Mouse (Mus musculus): ENCODE measurements around the gene Gstt2. TPM values are rescaled to one million over a fixed set of nuclear protein-coding genes. Genes with fewer than 3 reads are reported as not detected.
"Not testable (repeated sequence)": the region's sequence is repeated elsewhere in the genome, so short reads cannot be mapped to it uniquely, and the experiment has no call there.

Gstt2 gene
- polyA plus RNA-seq, 1 experiment: 21.0 TPM

DNA sequence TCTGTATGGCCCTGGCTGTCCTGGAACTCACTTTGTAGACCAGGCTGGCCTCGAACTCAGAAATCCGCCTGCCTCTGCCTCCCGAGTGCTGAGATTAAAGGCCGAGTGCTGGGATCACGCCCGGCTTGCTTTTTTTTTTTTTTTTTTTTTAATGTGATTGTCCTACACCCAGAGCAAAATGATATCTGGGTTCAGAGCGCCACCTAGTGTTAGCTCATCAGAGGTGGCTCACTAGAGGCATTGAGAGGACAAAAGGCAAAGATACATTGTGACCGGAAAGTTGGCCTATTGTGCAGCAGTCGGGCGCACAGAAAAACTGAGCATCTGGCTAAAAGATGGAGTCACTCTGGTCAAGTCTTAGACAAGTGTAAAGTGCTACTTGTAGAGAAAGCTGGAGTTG, 16.2 kb upstream of the Gstt2 start:
- 11% methylated on average over 10 of the region's 10 CpGs for WGBS
- no peak overlapping the region for H3K4me3 ChIP-seq (replicated peaks; ENCODE audit: insufficient read depth, low read depth, low read length)
- no peak overlapping the region for H3K27ac ChIP-seq (ENCODE audit: insufficient read depth, low read length)
- TF ChIP-seq POLR2A (IDR thresholded peaks at IDR 0.05; ENCODE audit: borderline replicate concordance, insufficient read depth, low read length): no peak
- TF ChIP-seq CTCF (IDR thresholded peaks at IDR 0.05; ENCODE audit: borderline replicate concordance, insufficient read depth, low read depth, low read length): peak; percentile 75
- peak; percentile 85 to 88 for DNase-seq
- peaks cover 4% of the 10 kb centered on the region; the same call in 1 of the 2 replicates for H3K4me1 ChIP-seq (ENCODE audit: control insufficient read depth, insufficient read depth, low read length)
- no peaks in the 10 kb centered on the region for H3K27me3 ChIP-seq (ENCODE audit: control insufficient read depth, insufficient read depth, low read length)

DNA sequence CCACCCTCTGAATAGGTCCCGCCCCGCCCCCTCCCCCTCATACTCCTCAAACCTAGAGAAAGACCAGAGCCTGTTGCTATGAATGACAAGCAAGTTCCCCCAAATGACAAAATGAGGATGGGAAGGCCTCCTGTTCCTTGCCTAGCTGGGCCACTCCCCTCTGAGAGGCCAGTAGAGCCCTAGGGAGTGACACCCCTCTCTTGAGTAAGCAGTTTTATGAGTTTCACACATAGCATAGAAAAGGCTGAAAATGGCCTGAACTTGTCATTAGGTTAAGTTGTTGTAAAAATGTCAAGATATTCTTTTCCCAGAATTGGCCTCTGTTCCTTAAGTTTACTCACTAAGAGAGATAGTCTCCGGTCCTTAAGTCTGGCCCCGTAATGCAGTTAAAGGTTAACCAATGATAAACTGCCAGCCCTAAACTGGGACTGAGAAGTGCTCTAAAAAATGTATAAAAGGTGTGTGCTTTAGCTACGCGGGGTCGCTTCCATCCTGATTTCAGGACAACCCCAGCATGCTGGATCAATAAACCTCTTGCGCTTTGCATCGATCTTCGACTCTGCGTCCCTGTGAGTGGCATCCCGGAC, 15.4 kb upstream of the Gstt2 start:
- no peak for DNase-seq
- H3K27ac ChIP-seq (ENCODE audit: insufficient read depth, low read length): no peak overlapping the region
- peaks cover 2% of the 10 kb centered on the region; the same call in 1 of the 2 replicates for H3K4me1 ChIP-seq (ENCODE audit: control insufficient read depth, insufficient read depth, low read length)
- H3K4me3 ChIP-seq (replicated peaks; ENCODE audit: insufficient read depth, low read depth, low read length): no peak overlapping the region
- no peaks in the 10 kb centered on the region for H3K27me3 ChIP-seq (ENCODE audit: control insufficient read depth, insufficient read depth, low read length)
- 97% methylated on average over 12 of the region's 12 CpGs for WGBS
- TF ChIP-seq CTCF (IDR thresholded peaks at IDR 0.05; ENCODE audit: borderline replicate concordance, insufficient read depth, low read depth, low read length) (no peak), POLR2A (IDR thresholded peaks at IDR 0.05; ENCODE audit: borderline replicate concordance, insufficient read depth, low read length) (no peak)

DNA sequence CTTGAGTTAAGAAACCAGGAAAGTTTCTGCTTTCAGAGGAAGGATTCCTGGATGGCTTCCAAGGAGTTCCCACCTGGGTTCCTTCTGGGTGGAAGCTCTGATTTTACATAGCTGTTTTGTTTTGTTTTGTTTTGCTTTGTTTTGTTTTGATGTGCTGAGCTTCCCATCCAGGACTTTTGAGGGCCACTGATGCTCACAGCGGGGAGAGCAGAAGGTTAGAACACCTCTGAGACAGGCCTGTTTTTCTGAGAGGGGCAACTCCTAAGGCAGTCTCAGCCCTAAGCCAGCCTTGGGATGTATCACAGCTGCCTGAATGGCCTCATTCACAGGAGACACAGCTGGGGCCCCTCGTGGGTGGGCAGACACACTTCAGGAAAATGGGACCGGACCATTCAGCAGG, 14.5 kb upstream of the Gstt2 start:
- TF ChIP-seq POLR2A (IDR thresholded peaks at IDR 0.05; ENCODE audit: borderline replicate concordance, insufficient read depth, low read length): no peak
- TF ChIP-seq CTCF (IDR thresholded peaks at IDR 0.05; ENCODE audit: borderline replicate concordance, insufficient read depth, low read depth, low read length): no peak
- no peaks in the 10 kb centered on the region for H3K4me1 ChIP-seq (ENCODE audit: control insufficient read depth, insufficient read depth, low read length)
- no peaks in the 10 kb centered on the region for H3K27me3 ChIP-seq (ENCODE audit: control insufficient read depth, insufficient read depth, low read length)
- H3K4me3 ChIP-seq (replicated peaks; ENCODE audit: insufficient read depth, low read depth, low read length): no peak overlapping the region
- 69% methylated on average over 3 of the region's 3 CpGs for WGBS
- DNase-seq: no peak
- H3K27ac ChIP-seq (ENCODE audit: insufficient read depth, low read length): no peak overlapping the region

DNA sequence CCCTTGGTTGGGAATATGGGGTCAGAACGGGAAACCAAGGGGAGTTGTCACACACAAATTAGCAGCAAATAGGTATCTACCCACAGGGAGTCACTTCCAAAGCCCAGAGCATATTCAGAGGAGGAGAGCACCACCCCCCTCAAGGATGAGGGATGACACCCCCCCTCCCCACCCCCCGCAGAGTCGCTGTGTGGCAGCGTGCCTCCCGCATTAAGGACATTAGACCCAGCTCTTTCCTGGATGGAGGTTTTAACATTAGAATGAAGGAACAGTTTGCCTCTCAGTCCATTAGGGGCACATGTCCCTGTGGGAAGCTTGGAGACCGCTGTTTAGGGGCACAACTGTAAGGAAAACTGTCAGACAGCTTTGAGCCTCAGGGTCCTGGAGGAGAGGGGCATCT, 13.9 kb upstream of the Gstt2 start:
- TF ChIP-seq CTCF (IDR thresholded peaks at IDR 0.05; ENCODE audit: borderline replicate concordance, insufficient read depth, low read depth, low read length) (no peak), POLR2A (IDR thresholded peaks at IDR 0.05; ENCODE audit: borderline replicate concordance, insufficient read depth, low read length) (no peak)
- Histone ChIP-seq H3K27ac (ENCODE audit: insufficient read depth, low read length) (no peak overlapping the region), H3K4me1 (ENCODE audit: control insufficient read depth, insufficient read depth, low read length) (no peaks in the 10 kb centered on the region), H3K4me3 (replicated peaks; ENCODE audit: insufficient read depth, low read depth, low read length) (no peak overlapping the region), H3K27me3 (ENCODE audit: control insufficient read depth, insufficient read depth, low read length) (no peaks in the 10 kb centered on the region)
- no peak for DNase-seq
- WGBS: 13% methylated on average over 6 of the region's 6 CpGs

DNA sequence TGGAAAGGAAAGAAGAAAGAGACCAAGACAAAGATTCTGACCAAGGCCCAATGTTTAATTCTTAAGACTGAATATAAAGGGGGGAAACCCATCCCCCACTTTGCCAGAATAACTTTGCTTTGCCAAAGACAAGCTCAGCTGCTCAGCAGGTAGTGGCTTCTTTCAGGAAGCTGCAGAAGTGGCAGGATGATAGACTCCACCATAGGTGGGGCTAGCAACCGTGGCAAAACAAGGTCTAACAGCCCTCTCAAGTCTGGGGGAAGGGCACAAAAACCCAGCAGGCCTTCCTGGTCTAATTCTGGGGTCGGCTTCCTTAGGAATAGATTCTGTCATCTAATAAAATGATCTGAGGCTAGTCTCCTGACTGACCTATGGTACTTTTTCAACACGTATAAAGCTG, 11.2 kb upstream of the Gstt2 start:
- Histone ChIP-seq H3K4me1 (ENCODE audit: control insufficient read depth, insufficient read depth, low read length) (no peaks in the 10 kb centered on the region), H3K27me3 (ENCODE audit: control insufficient read depth, insufficient read depth, low read length) (no peaks in the 10 kb centered on the region), H3K27ac (ENCODE audit: insufficient read depth, low read length) (no peak overlapping the region), H3K4me3 (replicated peaks; ENCODE audit: insufficient read depth, low read depth, low read length) (no peak overlapping the region)
- TF ChIP-seq POLR2A (IDR thresholded peaks at IDR 0.05; ENCODE audit: borderline replicate concordance, insufficient read depth, low read length) (no peak), CTCF (IDR thresholded peaks at IDR 0.05; ENCODE audit: borderline replicate concordance, insufficient read depth, low read depth, low read length) (no peak)
- 37% methylated on average over 3 of the region's 3 CpGs for WGBS
- no peak for DNase-seq

DNA sequence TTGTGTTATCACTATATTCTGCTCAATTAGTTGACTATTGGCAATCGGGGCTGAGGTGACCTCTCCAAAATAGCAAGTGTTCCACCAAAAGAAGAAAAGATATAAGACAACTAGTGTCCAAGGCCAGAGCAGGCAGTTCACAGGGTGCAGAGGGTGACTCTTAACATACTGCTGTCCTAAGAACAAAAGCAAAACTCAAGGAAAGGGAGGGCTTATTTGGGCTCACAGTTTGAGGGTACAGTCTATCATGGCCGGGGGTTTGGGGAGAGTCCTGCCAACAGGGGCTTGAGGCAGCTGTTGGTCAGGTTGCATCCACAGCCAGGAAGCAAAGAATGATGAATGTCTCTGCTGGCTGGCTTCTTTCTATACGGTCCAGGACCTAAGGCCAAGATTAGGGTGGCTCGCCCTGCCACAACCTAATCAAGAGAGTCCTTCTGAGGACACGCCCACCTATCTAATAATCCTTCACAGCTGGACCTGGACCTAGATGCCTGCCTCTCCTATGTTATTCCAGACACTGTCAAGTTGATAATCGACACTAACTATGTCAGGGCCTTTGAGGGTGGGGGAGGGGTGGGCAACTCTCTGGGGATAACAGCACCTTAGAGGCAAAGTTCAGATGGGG, 8.2 kb upstream of the Gstt2 start:
- Histone ChIP-seq H3K27ac (ENCODE audit: insufficient read depth, low read length) (no peak overlapping the region), H3K4me3 (replicated peaks; ENCODE audit: insufficient read depth, low read depth, low read length) (no peak overlapping the region), H3K27me3 (ENCODE audit: control insufficient read depth, insufficient read depth, low read length) (no peaks in the 10 kb centered on the region), H3K4me1 (ENCODE audit: control insufficient read depth, insufficient read depth, low read length) (no peaks in the 10 kb centered on the region)
- no peak for TF ChIP-seq CTCF (IDR thresholded peaks at IDR 0.05; ENCODE audit: borderline replicate concordance, insufficient read depth, low read depth, low read length)
- TF ChIP-seq POLR2A (IDR thresholded peaks at IDR 0.05; ENCODE audit: borderline replicate concordance, insufficient read depth, low read length): no peak
- DNase-seq: no peak
- WGBS: 84% methylated on average over 6 of the region's 6 CpGs

DNA sequence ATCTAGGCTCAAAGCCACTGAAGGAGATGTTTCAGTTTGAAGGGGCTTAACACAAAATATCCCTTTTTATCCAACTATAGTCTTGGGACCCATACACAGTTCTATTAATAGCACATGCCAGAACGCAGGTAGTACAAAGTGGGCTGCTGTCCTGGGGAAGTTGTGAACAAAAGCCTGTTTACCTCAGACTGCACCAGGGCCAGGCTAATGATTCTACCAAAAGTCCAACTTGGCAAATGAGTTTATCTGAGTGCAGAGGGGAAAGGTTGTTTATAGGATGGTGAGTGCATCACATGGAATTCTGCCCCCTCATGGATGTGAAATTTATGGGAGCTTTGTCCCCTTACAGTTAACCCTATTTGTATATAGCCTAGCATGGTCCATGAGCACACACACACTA, 7.6 kb upstream of the Gstt2 start:
- TF ChIP-seq POLR2A (IDR thresholded peaks at IDR 0.05; ENCODE audit: borderline replicate concordance, insufficient read depth, low read length): no peak
- no peak for TF ChIP-seq CTCF (IDR thresholded peaks at IDR 0.05; ENCODE audit: borderline replicate concordance, insufficient read depth, low read depth, low read length)
- Histone ChIP-seq H3K27me3 (ENCODE audit: control insufficient read depth, insufficient read depth, low read length) (no peaks in the 10 kb centered on the region), H3K27ac (ENCODE audit: insufficient read depth, low read length) (no peak overlapping the region), H3K4me1 (ENCODE audit: control insufficient read depth, insufficient read depth, low read length) (no peaks in the 10 kb centered on the region), H3K4me3 (replicated peaks; ENCODE audit: insufficient read depth, low read depth, low read length) (no peak overlapping the region)
- DNase-seq: no peak
- 77% methylated on average over 1 of the region's 1 CpGs for WGBS

DNA sequence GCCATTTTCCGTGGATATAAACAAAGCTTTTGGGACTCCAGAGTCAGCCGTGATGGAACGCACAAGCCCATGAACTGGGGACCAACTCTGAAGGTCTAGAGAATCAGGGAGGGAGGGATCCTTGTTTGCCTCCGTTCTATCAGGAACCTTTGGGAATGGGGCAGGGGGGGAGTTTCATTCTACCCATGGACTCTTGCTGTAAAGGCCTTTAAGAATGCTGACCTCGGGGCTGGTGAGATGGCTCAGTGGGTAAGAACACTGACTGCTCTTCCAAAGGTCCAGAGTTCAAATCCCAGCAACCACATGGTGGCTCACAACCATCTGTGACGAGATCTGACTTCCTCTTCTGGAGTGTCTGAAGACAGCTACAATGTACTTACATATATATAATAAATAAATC, 6.7 kb upstream of the Gstt2 start:
- not testable (repeated sequence) for DNase-seq; H3K27me3 ChIP-seq (ENCODE audit: control insufficient read depth, insufficient read depth, low read length); H3K4me3 ChIP-seq (replicated peaks; ENCODE audit: insufficient read depth, low read depth, low read length); H3K27ac ChIP-seq (ENCODE audit: insufficient read depth, low read length); H3K4me1 ChIP-seq (ENCODE audit: control insufficient read depth, insufficient read depth, low read length)
- 77% methylated on average over 6 of the region's 6 CpGs for WGBS
